Mouse (Mus musculus): ENCODE results near the gene Trrap. TPM values are rescaled to one million over a fixed set of nuclear protein-coding genes. Genes with fewer than 3 reads are reported as not detected.
A peak's percentile ranks its signal among the peaks of the same experiment; 100 is the strongest.
"Not testable (repeated sequence)": the region's sequence is repeated elsewhere in the genome, so short reads cannot be mapped to it uniquely, and the experiment has no call there.

Gene Trrap
- 100 to 1,000 TPM in 1 of 2 experiments, 10 to 100 TPM in 1; 96.7 to 105 TPM for total RNA-seq (2021)
- long read RNA-seq, experiment 1, partial matches to known transcripts, result 0 of 1 reads
- long read RNA-seq, experiment 1, other reads (novel, unspliced or antisense), result 1 of 1 reads
- long read RNA-seq, experiment 2, partial matches to known transcripts, result 1 of 1 reads
- long read RNA-seq, experiment 2, other reads (novel, unspliced or antisense), result 0 of 1 reads

GRCm38 (mm10) chr5:144767106-144767798 lies at the start of gene Trrap:
Gene Trrap (plus strand): TSS chr5:144767732.
- DNase-seq, result not testable (repeated sequence)

- DNase-seq, result no peak
Observed at GRCm38 (mm10) chr5:144719781-144720180, 47.8 kb upstream of the Trrap start.

GRCm38 (mm10) chr5:144720281-144720680 lies 47.3 kb upstream of the Trrap start:
- no peak for DNase-seq

- DNase-seq, result no peak
Observed at GRCm38 (mm10) chr5:144724926-144725325, 42.6 kb upstream of the Trrap start.

GRCm38 (mm10) chr5:144725554-144725953 lies 42.0 kb upstream of the Trrap start:
- DNase-seq, result no peak

- DNase-seq, result peak; percentile 80 to 86
Observed at GRCm38 (mm10) chr5:144727119-144727518, 40.4 kb upstream of the Trrap start.

- DNase-seq, result no peak
Observed at GRCm38 (mm10) chr5:144728237-144728636, 39.3 kb upstream of the Trrap start.

- no peak for DNase-seq
Observed at GRCm38 (mm10) chr5:144729216-144729615, 38.3 kb upstream of the Trrap start.

GRCm38 (mm10) chr5:144733953-144734352 lies 33.6 kb upstream of the Trrap start:
- DNase-seq, result peak; percentile 61 to 67

GRCm38 (mm10) chr5:144734949-144735348 lies 32.6 kb upstream of the Trrap start:
- peak; percentile 72 to 78 for DNase-seq

- peak in 1 of 2 experiments; percentile 9 for DNase-seq
Observed at GRCm38 (mm10) chr5:144737101-144737500, 30.4 kb upstream of the Trrap start.

- DNase-seq, result peak in 1 of 2 experiments; percentile 30
Observed at GRCm38 (mm10) chr5:144752432-144752831, 15.1 kb upstream of the Trrap start.

- peak; percentile 46 to 61 for DNase-seq
Observed at GRCm38 (mm10) chr5:144753041-144753440, 14.5 kb upstream of the Trrap start.

- no peak for DNase-seq
Observed at GRCm38 (mm10) chr5:144755191-144755590, 12.3 kb upstream of the Trrap start.

- no peak for DNase-seq
Observed at GRCm38 (mm10) chr5:144757402-144757801, 10.1 kb upstream of the Trrap start.

GRCm38 (mm10) chr5:144758422-144758821 lies 9.1 kb upstream of the Trrap start:
- DNase-seq, result peak in 1 of 2 experiments; percentile 20

- DNase-seq, result peak; percentile 35 to 49
Observed at GRCm38 (mm10) chr5:144761161-144761868, 6.2 kb upstream of the Trrap start, which contains the start of gene Tmem130. Gene Tmem130 (minus strand): TSS chr5:144761818.

GRCm38 (mm10) chr5:144766026-144766425 lies 1.5 kb upstream of the Trrap start:
- DNase-seq, result no peak

- DNase-seq, result no peak
Observed at GRCm38 (mm10) chr5:144766646-144767045, 886 bp upstream of the Trrap start.

GRCm38 (mm10) chr5:144767911-144768841 lies 644 bp downstream of the Trrap start:
- DNase-seq, result peak; percentile 93 to 95

- peak; percentile 13 to 26 for DNase-seq
Observed at GRCm38 (mm10) chr5:144769067-144769482, 1.5 kb downstream of the Trrap start.

- no peak for DNase-seq
Observed at GRCm38 (mm10) chr5:144773231-144773630, 5.7 kb downstream of the Trrap start.
